Mouse (Mus musculus) heart, adult 18-20 months (tissue): ENCODE measurements around the gene Rdh9. TPM values are rescaled to one million over a fixed set of nuclear protein-coding genes. Genes with fewer than 3 reads are reported as not detected.

Source experiments
- DNase-seq, 2 experiments: peaks; one replicate each; pipeline ENCODE4 v3.0.0; 2021 to 2022; ENCODE audit warnings: mixed read lengths in 1 of 2
- long read RNA-seq, 2 experiments: library from polyadenylated mRNA; stranded (forward); transcript quantifications; one replicate each; pipeline ENCODE4 v2.0.0; 2021
- total RNA-seq, 2 experiments: library from RNA; stranded (reverse); gene quantifications; 2 replicates each; pipeline ENCODE4 v1.2.3; 2021

Gene Rdh9
- not detected for total RNA-seq
- long read RNA-seq, experiment 1 = 0 reads
- long read RNA-seq, experiment 2 = 0 reads

- DNase-seq = no peak
Measured at GRCm38 (mm10) chr10:127776011-127776410, at the start of gene Rdh9. Rdh9 (plus strand) TSS chr10:127776386.

DNA sequence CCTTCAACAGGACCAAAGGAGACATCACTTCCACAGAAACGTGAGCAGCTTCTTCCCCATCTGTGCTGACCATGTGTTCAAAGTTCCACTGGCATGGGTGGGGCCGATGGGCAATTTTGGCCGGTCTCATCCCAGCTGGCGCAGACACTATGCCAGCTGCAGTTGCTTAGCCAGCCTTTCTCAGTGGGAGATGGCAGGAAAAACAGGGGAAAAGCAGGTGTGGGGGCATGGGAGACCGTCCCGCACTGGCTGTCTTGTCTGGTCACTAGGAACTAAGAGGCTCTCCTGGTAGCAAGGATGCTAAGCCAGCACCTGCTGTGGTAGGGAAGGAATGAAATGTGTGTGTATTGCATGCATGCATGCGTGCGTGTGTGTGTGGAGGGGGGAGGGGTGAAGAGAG, 47.7 kb upstream of the Rdh9 start:
- DNase-seq = no peak

GRCm38 (mm10) chr10:127730285-127730932, 45.8 kb upstream of the Rdh9 start:
- no peak for DNase-seq

DNA sequence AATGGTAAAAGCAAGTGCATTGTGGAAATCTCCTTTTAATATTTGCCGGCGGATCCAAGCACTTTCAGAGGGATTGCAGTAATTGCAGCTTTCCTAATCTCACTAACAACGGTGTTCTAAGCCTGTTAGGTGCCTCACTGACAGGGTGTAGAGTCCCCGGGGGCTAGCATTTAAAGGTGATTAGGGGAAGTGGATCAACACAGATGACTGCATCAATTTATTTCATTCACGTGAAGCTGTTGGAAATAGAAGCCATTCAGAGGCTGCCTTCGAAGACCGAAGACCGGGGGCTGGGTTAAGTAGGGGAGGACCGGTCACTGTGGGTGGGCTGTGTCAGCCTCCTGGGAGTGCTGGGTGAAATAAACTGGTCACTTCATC, 45.3 kb upstream of the Rdh9 start:
- no peak for DNase-seq

DNA sequence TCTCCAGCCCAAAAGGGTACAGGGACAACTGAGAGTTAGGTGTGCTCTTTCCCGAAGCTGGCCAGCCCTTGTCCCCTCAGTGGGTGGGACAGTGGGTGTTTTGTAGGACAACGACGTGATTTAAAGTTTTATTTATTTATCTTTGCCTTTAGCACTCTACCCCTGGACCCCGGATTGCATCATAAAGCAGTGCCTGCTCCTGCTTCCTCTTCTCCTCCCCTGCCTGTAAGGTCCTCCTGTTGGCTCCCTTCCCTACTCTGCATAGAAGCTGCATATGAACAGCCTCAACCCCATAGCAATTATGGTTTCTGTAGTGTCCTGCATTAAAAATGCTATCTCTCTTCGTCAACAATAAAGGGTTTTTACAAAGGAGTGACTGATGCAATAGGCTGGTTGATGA, 44.8 kb upstream of the Rdh9 start:
- DNase-seq = no peak

DNA sequence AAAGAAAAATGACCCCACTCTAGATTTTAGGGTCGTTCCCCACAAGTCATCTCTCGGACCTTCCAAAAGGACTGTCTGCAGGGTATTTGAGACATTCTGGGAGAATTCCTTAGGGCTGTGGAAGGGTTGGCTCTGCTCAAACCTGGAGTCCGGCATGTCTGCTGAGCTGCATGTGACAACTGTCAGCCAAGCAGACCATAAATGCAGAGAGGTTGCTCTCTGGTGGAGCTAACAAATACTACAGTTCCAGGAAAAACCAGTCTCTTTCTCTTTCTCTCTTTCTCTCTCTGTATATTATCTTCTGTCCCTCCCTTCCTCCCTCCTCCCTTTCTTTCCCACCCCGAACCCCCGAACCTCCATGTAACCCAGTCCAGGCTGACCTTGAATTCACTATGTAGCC, 41.8 kb upstream of the Rdh9 start:
- DNase-seq = no peak

DNA sequence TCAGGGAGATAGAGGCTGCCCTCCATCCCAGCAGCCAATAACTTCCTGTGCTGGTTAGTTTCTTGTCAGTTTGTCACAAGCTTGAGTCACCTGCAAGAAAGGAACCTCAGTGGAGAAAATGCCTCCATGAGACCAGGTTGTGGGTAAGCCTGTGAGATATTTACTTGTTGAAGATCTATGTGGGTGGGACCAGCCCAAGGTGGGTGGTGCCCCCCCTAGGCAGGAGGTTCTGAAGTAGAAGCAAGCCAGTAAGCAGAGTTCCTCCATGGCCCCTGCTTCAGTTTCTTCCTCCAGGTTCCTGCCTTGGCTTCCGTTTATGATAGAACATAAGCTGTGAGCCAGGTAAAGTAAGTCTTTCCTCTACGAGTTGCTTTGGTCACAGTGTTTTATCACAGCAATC, 39.9 kb upstream of the Rdh9 start:
- DNase-seq = no peak

DNA sequence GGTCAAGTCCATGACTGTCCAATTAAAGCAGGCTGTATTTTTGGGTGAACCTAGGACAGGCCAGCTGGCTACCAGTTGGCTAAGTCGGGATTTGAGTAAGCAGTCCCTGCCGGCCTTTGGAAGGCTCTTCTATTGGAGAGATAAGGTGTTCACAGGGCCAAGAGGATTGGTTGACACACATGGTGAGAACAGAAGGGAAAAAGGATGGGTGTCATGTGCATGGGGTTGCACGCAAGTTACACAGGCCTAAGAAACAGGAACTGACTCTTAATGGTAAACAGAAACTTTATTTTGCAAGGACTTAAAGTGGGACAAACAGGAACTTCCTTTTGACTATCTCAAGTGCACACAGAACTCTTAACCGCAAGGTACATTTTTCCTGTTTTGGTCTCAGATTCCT, 39.3 kb upstream of the Rdh9 start:
- DNase-seq = no peak

- no peak for DNase-seq
Measured at GRCm38 (mm10) chr10:127737552-127737951, 38.6 kb upstream of the Rdh9 start.

- peak; percentile 49 to 67 for DNase-seq
Measured at GRCm38 (mm10) chr10:127738151-127738882, 37.9 kb upstream of the Rdh9 start.

GRCm38 (mm10) chr10:127739083-127739660, 37.0 kb upstream of the Rdh9 start, which contains the start of gene Zbtb39:
Zbtb39 (plus strand) TSS chr10:127739538.
- peak; percentile 82 to 84 for DNase-seq

DNA sequence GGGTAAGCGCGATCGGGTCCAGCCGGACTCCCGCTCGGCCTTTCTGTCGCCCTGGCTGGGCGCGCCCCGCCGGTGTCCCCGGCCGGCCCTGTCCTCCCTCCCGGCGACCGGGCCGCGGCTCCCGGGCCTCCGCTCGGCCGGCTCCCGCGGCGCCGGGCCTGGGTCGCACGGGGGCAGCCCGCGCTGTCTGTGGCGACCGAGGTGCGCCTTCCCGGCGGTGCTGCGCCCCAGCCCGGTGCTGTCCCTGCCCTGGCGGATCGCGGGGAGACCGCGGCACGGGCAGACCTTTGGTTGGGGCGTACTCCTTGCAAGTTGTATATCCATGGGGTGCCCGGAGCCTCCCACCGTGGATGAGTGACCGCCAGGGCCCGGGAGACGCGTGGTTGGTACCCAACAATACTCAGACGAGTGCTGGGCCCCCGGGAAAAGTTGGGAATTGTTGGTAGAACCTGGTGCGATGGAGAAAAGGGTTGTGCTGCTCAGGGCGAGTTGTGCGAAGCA, 36.5 kb upstream of the Rdh9 start:
- peak in 1 of 2 experiments; percentile 48 for DNase-seq

DNA sequence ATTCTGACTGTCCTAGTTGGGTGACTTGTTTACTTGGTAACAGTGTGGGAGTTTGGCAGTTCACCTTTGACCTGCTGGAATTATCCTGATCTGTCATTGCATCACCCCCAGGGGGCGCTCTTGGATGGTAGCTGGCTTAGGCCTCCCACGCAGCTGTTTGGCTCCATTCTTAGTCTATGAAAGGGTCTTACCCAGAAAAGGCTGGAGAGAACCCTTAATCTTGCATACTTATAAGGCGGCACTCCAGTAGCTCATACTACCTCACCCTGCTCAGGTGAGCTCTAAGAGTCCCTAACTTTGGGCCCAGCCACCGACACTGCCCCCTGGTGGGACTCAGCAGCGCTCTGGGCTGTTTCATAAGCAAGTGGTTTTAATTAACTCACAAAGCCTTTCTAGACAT, 31.5 kb upstream of the Rdh9 start:
- DNase-seq = peak in 1 of 2 experiments; percentile 67

DNA sequence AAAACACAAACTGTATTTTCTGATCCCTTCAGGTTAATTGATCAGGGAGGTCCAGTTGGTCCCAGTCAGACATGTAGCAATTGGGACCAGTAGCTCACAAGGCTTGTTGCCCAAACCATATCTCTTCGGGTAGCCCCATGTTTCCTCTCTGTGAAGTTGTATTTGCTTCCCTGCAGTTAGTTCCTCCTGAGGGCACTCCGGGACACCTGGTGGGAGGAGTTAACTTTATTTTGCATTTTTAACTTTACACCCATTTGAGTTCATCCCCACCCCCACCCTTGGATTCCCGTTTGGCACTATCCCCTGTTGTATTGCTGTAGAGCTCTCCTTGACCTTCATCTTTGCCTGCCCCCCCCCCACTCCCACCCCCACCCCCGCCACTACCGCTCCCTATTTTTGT, 30.3 kb upstream of the Rdh9 start:
- no peak for DNase-seq

GRCm38 (mm10) chr10:127747254-127747653, 28.9 kb upstream of the Rdh9 start:
- DNase-seq = no peak

- DNase-seq = peak; percentile 66 to 85
Measured at GRCm38 (mm10) chr10:127748847-127749612, 27.2 kb upstream of the Rdh9 start.

- peak; percentile 42 to 47 for DNase-seq
Measured at GRCm38 (mm10) chr10:127750136-127750777, 25.9 kb upstream of the Rdh9 start.

- peak; percentile 49 to 79 for DNase-seq
Measured at GRCm38 (mm10) chr10:127751548-127751947, 24.6 kb upstream of the Rdh9 start, which contains the start of gene Gpr182. Gpr182 (minus strand) TSS chr10:127751732.

- DNase-seq = peak; percentile 45 to 54
Measured at GRCm38 (mm10) chr10:127754566-127755166, 21.5 kb upstream of the Rdh9 start.

GRCm38 (mm10) chr10:127755246-127755645, 20.9 kb upstream of the Rdh9 start:
- DNase-seq = peak; percentile 37 to 57

DNA sequence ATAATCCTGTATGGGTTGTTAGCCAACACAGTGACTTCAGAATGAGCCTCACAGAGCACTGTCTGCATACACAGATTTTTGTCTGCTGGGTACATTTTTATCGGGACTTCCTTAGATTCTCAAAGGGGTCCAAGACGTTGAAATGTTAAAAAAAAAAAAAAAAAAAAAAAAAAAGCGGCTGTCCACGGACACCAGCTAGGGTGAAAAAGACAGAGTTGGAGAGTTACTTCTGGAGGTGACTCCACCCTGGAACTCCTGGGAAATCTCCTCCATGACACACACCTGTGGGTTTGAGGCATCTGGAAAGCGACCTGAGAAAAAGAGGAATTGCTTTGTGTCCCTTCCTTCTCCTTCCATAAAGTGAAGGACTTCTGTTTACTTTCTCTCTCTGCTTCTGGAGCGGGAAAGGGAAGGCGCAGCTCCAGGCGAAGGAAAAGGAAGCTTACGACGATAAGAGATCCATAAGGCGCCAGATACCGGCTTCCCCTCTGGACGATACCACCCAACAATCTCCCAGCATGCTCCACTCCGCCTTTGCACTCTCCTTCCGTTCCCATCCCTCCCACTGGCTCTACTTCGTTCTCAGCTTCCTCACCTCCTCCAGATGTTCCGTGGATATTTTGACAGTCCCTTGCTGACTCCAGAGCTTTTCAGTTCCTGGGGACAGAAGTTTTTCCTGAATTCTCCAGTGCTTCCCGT, 20.3 kb upstream of the Rdh9 start:
- peak; percentile 68 to 79 for DNase-seq
